Mouse (Mus musculus) limb, embryonic 13.5 days (tissue): Measurements from ENCODE around the gene Mrpl3. TPM values are rescaled to one million over a fixed set of nuclear protein-coding genes. Genes with fewer than 3 reads are reported as not detected.
"Not testable (repeated sequence)": the region's sequence is repeated elsewhere in the genome, so short reads cannot be mapped to it uniquely, and the experiment has no call there.

Experiments
- ATAC-seq: fragments of 200-750 bp; cut with Nextera tagmentation; 2 replicates; pipeline ENCODE4 v1.8.0; 2017; ENCODE audit warnings: low read depth, moderate number of reproducible peaks, moderate TSS enrichment; ENCODE audit not compliant: low FRiP score
- H3K27ac ChIP-seq: fragments of 300-500 bp; sonication (generic); 2 replicates; pipeline ENCODE4 v1.5.1; 2015; ENCODE audit warnings: inconsistent platforms, mild to moderate bottlenecking, moderate library complexity
- H3K27me3 ChIP-seq: fragments of 300-500 bp; sonication (generic); 2 replicates; pipeline ENCODE4 v1.6.1; 2015; ENCODE audit warnings: mild to moderate bottlenecking, inconsistent platforms
- H3K36me3 ChIP-seq: fragments of 300-500 bp; sonication (generic); 2 replicates; pipeline ENCODE4 v1.6.1; 2015; ENCODE audit warnings: inconsistent platforms, mild to moderate bottlenecking, moderate library complexity
- H3K4me1 ChIP-seq: fragments of 300-500 bp; sonication (generic); 2 replicates; pipeline ENCODE4 v1.6.1; 2015; ENCODE audit warnings: inconsistent platforms
- H3K4me2 ChIP-seq: fragments of 300-500 bp; sonication (generic); replicated peaks from 2 replicates; pipeline ENCODE4 v1.6.1; 2015; ENCODE audit warnings: inconsistent platforms, mild to moderate bottlenecking, moderate library complexity
- H3K4me3 ChIP-seq: fragments of 300-500 bp; sonication (generic); 2 replicates; pipeline ENCODE4 v1.5.1; 2015; ENCODE audit warnings: moderate library complexity, mild to moderate bottlenecking, inconsistent platforms
- H3K9ac ChIP-seq: fragments of 300-500 bp; sonication (generic); 2 replicates; pipeline ENCODE4 v1.6.1; 2015; ENCODE audit warnings: mild to moderate bottlenecking, inconsistent platforms
- H3K9me3 ChIP-seq: fragments of 300-500 bp; sonication (generic); 2 replicates; pipeline ENCODE4 v1.6.1; 2016; ENCODE audit warnings: inconsistent platforms
- WGBS: fragments of 180-500 bp; shearing (Covaris S2); methylation state at CpG from one replicate; pipeline ENCODE4 v1.1.7; 2015; 5-methylcytosine and 5-hydroxymethylcytosine counted together
- polyA plus RNA-seq: library from polyadenylated mRNA; unstranded; fragments of >200 nt; fragmentation: Nextera tagmentation; extraction: Ambion mirVana; gene quantifications from 2 replicates; pipeline ENCODE4 v1.2.1, GENCODE M21; 2015

Mrpl3 gene
- polyA plus RNA-seq, 1 experiment from 2014 or later = 107 TPM

DNA sequence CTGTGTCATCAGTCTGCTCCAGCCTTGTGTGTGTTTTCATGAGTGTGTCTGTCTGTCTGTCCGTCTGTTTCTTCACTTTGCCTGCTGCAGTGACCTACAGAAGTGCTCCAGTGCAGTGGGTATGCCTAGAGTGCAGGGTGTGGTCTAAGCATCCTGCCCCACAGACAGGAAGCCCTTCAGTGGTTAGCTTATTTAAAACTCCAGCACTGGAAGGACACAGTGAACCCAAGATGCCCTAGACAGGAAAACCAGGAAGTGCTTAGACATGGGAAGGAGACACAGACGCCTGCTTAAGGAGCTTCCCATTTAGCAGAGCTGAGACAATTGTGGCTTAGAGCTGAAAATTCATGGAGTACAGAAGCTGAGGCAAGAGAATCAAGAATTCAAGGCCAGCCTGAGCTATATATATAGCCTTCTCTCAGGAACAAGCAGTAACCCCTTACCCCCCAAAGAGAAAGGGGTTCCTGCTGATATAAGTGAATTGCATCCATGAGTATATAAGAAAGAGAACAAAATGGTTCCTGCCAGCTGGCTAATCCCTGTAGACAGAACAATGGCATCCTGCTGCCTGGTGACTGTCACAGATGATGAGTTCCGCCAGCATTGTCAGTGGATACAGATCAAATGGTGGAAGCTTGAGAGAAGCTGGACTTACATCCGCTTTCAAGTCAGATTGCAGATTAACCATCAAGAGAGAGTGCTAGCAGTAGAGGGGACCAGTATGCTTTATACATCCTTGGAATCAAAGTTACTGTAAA is 20.1 kb downstream of the Mrpl3 start:
- H3K27ac ChIP-seq = no peak overlapping the region
- no peaks in the 10 kb centered on the region for H3K4me1 ChIP-seq
- no peak for ATAC-seq
- no peaks in the 10 kb centered on the region for H3K27me3 ChIP-seq
- no peaks in the 10 kb centered on the region for H3K9me3 ChIP-seq
- H3K4me2 ChIP-seq = no peak overlapping the region
- peaks cover 85% of the 10 kb centered on the region for H3K36me3 ChIP-seq
- no peak overlapping the region for H3K9ac ChIP-seq
- no peak overlapping the region for H3K4me3 ChIP-seq
- 84% methylated on average over 4 of the region's 4 CpGs for WGBS

DNA sequence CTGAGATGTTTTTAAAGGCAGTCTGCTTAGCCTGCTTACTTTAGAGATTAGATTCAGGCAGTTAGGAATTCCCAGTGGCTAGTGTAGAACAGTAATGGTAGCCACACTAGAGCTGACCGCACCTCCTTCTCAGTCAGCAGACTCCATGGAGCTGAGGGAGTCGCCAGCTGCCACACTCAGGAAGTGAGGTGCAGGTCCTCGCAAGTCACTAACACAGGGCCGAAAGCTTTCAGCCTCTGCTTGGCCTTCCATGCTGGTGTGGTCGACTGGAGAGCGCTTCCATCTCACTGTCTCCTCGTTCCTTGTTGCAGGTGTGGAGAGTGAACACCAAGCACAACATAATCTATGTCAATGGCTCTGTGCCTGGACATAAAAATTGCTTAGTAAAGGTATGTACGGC is 21.8 kb downstream of the Mrpl3 start:
- Histone ChIP-seq H3K4me1 (no peaks in the 10 kb centered on the region), H3K36me3 (peaks cover 82% of the 10 kb centered on the region), H3K27me3 (no peaks in the 10 kb centered on the region), H3K9me3 (no peaks in the 10 kb centered on the region), H3K27ac (no peak overlapping the region), H3K4me3 (no peak overlapping the region), H3K9ac (no peak overlapping the region), H3K4me2 (no peak overlapping the region)
- 92% methylated on average over 8 of the region's 8 CpGs for WGBS
- no peak for ATAC-seq

DNA sequence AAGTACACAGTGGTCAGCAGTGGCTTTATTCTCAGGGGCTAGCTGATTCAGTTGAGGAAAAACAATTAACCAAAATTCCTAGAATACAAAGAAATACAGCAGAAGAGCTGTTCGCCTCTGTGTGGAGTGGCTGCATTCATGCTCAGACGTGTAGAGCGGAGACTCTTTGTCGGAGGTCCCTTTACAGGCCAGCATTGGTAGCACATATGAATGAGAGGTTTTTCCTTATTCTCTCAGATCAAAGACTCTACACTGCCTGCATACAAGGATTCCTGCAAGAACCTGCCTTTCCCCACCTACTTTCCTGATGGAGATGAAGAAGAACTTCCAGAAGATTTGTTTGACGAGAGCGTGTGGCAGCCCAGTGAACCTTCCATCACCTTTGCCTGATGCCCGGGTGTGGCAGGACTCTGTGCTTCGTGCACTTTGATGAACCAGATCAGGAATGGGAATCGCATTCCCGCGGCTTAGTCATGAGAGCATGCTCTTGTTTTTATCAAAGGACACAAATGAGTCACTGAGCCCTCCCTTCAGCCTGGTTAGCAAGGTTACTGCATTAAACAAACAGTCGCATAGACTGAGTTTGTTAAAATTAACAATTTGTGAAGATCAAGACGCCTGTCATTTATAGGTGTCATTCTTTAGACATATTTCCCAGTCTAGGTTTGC is 23.9 kb downstream of the Mrpl3 start:
- Histone ChIP-seq H3K4me2 (no peak overlapping the region), H3K9me3 (no peaks in the 10 kb centered on the region), H3K4me3 (no peak overlapping the region), H3K27me3 (no peaks in the 10 kb centered on the region), H3K27ac (no peak overlapping the region), H3K9ac (no peak overlapping the region), H3K36me3 (peaks cover 63% of the 10 kb centered on the region), H3K4me1 (no peaks in the 10 kb centered on the region)
- 93% methylated on average over 13 of the region's 13 CpGs for WGBS
- ATAC-seq = no peak

DNA sequence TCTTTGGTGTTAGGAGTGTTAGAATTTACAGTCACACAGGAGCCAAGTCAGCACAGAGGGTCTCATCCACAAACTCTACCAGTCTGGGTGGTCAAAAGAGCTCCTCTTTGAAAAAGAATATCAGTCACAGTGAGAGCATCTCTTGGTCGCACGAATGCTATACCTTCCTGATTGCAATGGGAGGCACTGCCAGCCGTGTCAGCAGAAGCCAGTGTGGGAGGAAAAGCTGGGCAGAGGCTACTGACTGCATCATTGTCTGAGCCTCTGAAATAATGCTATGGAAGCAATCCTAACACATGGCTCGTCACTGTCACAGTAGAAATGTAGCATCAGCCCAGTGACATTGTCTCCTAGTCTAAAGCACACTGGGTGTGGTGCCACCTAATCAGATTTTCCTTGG is 25.4 kb downstream of the Mrpl3 start:
- no peak overlapping the region for H3K9ac ChIP-seq
- H3K4me3 ChIP-seq = no peak overlapping the region
- H3K36me3 ChIP-seq = peaks cover 47% of the 10 kb centered on the region
- WGBS = 85% methylated on average over 4 of the region's 4 CpGs
- no peak overlapping the region for H3K27ac ChIP-seq
- no peaks in the 10 kb centered on the region for H3K27me3 ChIP-seq
- no peaks in the 10 kb centered on the region for H3K9me3 ChIP-seq
- H3K4me1 ChIP-seq = no peaks in the 10 kb centered on the region
- ATAC-seq = no peak
- H3K4me2 ChIP-seq = no peak overlapping the region

DNA sequence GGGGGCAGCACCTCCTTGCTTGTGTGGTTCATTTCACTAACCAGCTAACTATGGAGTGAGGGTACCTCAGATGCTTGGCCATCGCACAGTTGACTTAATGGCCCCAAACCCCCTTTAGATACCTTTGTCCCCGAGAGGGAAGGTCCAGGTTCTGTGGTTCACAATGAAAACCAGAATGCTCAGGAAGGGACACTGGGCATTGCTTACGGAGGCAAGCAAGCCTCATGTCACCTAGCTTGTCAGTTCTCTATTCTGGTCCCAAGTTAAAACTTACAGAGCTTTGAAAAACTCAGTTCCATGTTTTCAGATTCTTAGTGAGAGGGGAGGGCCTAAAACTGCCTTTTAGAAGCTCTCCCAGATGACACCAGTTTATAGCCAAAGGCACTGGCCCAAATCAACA is 27.2 kb downstream of the Mrpl3 start:
- Histone ChIP-seq H3K9me3 (no peaks in the 10 kb centered on the region), H3K4me2 (no peak overlapping the region), H3K4me3 (no peak overlapping the region), H3K36me3 (peaks cover 31% of the 10 kb centered on the region), H3K27ac (no peak overlapping the region), H3K4me1 (no peaks in the 10 kb centered on the region), H3K27me3 (no peaks in the 10 kb centered on the region), H3K9ac (no peak overlapping the region)
- WGBS = 88% methylated on average over 3 of the region's 3 CpGs
- no peak for ATAC-seq

DNA sequence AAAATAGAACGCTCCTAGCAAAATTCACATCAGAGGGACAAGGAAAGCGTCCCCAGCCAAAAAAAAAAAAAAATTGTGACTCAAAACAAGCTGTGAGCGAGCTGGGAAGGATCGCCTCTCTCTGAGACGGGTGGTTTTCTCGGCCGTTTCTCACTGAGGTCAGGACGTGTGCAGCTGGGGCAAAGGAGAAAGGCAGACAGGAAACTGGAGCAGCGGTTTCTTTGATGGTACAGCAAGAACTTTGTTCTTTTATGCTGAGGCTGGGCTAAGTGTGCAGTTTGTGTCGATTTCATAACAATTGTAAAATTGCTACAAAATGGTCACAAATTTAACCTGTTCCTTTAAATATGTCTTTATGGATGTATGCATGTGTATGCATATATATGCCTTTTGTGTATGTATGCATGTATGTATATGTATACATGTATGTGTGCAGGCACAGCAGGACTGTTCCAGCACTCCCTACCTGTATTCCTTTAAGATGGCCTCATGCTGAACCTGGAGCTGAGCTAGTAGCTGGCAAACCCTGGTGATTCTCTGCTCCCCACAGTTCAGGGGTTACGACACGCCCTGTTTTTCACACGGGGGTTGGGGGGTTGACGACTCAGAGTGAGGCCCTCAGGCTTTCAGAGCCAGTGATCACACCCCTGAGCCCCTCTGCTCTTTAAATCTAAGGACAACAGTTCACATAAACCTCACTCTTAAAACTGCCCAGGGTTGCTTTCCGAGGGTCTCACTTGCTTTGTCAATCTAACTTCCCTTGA is 48.0 kb downstream of the Mrpl3 start:
- Histone ChIP-seq H3K4me2 (no peak overlapping the region), H3K36me3 (no peaks in the 10 kb centered on the region), H3K4me3 (no peak overlapping the region), H3K9me3 (no peaks in the 10 kb centered on the region), H3K27me3 (no peaks in the 10 kb centered on the region), H3K27ac (no peak overlapping the region), H3K9ac (no peak overlapping the region), H3K4me1 (no peaks in the 10 kb centered on the region)
- no peak for ATAC-seq
- WGBS = 35% methylated on average over 15 of the region's 15 CpGs

DNA sequence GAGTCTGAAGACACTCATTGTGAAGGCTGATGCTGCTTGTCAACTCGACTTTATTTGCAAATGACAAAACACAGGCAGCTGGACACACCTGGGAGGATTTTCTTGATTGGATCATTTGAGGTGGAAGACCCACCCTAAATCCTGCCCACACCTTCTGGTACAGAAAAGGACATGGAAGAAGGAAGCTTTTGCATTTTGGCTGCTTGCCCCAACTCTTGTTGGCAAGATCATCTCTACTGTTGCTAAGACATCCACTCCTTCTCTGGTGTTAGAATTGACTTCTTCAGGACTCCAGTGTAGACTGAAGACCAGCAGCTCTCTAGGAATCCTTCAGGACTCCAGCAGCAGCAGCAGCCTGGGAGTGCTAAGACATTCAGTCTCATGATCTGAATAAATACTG is 48.9 kb downstream of the Mrpl3 start:
- no peak for ATAC-seq
- H3K36me3 ChIP-seq = no peaks in the 10 kb centered on the region
- H3K9me3 ChIP-seq = no peaks in the 10 kb centered on the region
- no peaks in the 10 kb centered on the region for H3K4me1 ChIP-seq
- no peaks in the 10 kb centered on the region for H3K27me3 ChIP-seq
- H3K27ac ChIP-seq = no peak overlapping the region
- H3K4me2 ChIP-seq = no peak overlapping the region
- H3K4me3 ChIP-seq = no peak overlapping the region
- WGBS = 64% methylated on average over 1 of the region's 1 CpGs
- no peak overlapping the region for H3K9ac ChIP-seq

DNA sequence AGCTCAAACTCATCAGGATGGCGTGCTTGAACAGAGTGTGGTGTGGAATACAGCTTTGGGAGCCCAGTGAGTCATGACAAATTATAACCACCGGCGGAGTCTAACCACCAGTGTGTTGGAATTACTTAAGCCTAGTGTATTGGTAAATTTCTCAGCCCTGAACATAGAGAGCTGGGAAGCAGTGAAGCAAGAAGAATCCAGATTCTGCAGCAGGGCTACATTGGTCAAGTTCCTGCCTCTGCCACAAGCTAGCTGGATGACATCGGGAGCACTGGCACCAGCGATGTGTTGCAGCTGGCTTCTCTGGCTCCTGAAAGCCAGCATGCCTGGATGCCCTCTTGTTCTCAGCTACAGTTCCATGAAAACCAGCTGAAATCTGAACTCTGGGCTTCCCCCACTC is 50.9 kb downstream of the Mrpl3 start:
- no peak overlapping the region for H3K4me3 ChIP-seq
- WGBS = 80% methylated on average over 5 of the region's 5 CpGs

DNA sequence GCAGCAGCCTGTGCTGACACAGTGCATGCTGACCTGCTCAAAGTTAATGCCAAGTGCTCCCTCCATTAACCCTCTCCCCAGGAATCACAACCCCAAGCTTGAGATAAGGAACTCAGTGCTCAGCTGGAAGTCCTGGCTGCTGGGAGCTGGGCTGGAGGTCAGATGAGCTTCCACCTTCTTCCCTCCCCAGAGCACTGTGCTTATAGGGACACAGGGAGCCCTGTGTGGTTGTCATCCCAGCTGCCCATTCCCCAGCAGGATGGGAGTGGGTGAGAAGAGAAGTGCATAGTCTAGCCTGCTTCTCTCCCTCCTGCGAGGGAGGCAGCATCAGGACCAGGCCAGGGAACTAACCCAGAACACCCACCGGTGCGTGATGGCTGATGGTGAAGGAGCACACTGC is 72.2 kb downstream of the Mrpl3 start:
- H3K4me1 ChIP-seq, H3K27me3 ChIP-seq, H3K4me3 ChIP-seq, H3K36me3 ChIP-seq, H3K9me3 ChIP-seq, H3K4me2 ChIP-seq, H3K27ac ChIP-seq, H3K9ac ChIP-seq, ATAC-seq: not testable (repeated sequence)
- WGBS = 79% methylated on average over 3 of the region's 3 CpGs

More for the DNA sequence above, 50.9 kb downstream of the Mrpl3 start:
- no peaks in the 10 kb centered on the region for H3K36me3 ChIP-seq
- no peaks in the 10 kb centered on the region for H3K4me1 ChIP-seq
- no peak for ATAC-seq
- H3K27ac ChIP-seq = no peak overlapping the region
- H3K27me3 ChIP-seq = no peaks in the 10 kb centered on the region
- H3K4me2 ChIP-seq = no peak overlapping the region
- no peak overlapping the region for H3K9ac ChIP-seq
- no peaks in the 10 kb centered on the region for H3K9me3 ChIP-seq

Other genes starting within 250 kb of the Mrpl3 start
- gene Nudt16, start 78.6 kb downstream of the Mrpl3 start, polyA plus RNA-seq = 9.2 and 9.3 TPM in 2 replicates
- gene 1700080E11Rik, start 91.9 kb downstream of the Mrpl3 start, polyA plus RNA-seq = not detected in 2 replicates